Mouse (Mus musculus) MEL (cell line): ENCODE measurements around the gene S100b. TPM values are rescaled to one million over a fixed set of nuclear protein-coding genes. Genes with fewer than 3 reads are reported as not detected.

Experiments used
- DNase-seq: peaks from one replicate; pipeline ENCODE4 v3.0.0; 2011; ENCODE audit warnings: low read depth, low spot score
- H3K27ac ChIP-seq: 2 replicates; pipeline ENCODE4 v1.5.1; 2012; ENCODE audit warnings: low read depth, mild to moderate bottlenecking, control low read depth, low read length, moderate library complexity; ENCODE audit not compliant: control insufficient read depth
- H3K27me3 ChIP-seq, 2 experiments: fragments of 150-350 bp in 1 of 2; sonication (generic) in 1 of 2; 2 replicates each; pipeline ENCODE4 v1.6.1; 2012; ENCODE audit warnings: low read length in 2 of 2, mild to moderate bottlenecking in 2 of 2, improper control_type of control experiment in 1 of 2, moderate library complexity in 1 of 2; ENCODE audit not compliant: insufficient read depth in 2 of 2, control insufficient read depth in 1 of 2
- H3K36me3 ChIP-seq, 2 experiments: 2 replicates each; pipeline ENCODE4 v1.6.1; 2012 to 2014; ENCODE audit warnings: low read length in 2 of 2, improper control_type of control experiment in 1 of 2, inconsistent platforms in 1 of 2, mild to moderate bottlenecking in 1 of 2; ENCODE audit not compliant: insufficient read depth in 2 of 2, control insufficient read depth in 1 of 2
- H3K4me1 ChIP-seq, 2 experiments: fragments of 150-350 bp in 1 of 2; sonication (generic) in 1 of 2; 2 replicates each; pipeline ENCODE4 v1.6.1; 2012; ENCODE audit warnings: low read length in 2 of 2, improper control_type of control experiment in 1 of 2, mild to moderate bottlenecking in 1 of 2; ENCODE audit not compliant: insufficient read depth in 2 of 2, control insufficient read depth in 1 of 2
- H3K4me3 ChIP-seq, 2 experiments: fragments of 150-350 bp in 1 of 2; sonication (generic) in 1 of 2; 2 replicates each; pipeline ENCODE4 v1.5.1; 2012; ENCODE audit warnings: low read depth in 2 of 2, low read length in 2 of 2, mild to moderate bottlenecking in 2 of 2, moderate library complexity in 2 of 2, control low read depth in 1 of 2, improper control_type of control experiment in 1 of 2; ENCODE audit not compliant: control insufficient read depth in 1 of 2, insufficient read depth in 1 of 2
- H3K79me2 ChIP-seq: 2 replicates; pipeline ENCODE4 v1.6.1; 2012; ENCODE audit warnings: mild to moderate bottlenecking, low read length, moderate library complexity; ENCODE audit not compliant: control insufficient read depth, poor library complexity, insufficient read depth
- H3K9ac ChIP-seq: 2 replicates; pipeline ENCODE4 v1.6.1; 2012; ENCODE audit warnings: low read depth, mild to moderate bottlenecking, control low read depth, low read length, moderate library complexity; ENCODE audit not compliant: control insufficient read depth, poor library complexity, severe bottlenecking
- H3K9me3 ChIP-seq: fragments of 150-350 bp; sonication (generic); replicated peaks from 2 replicates; pipeline ENCODE4 v1.6.1; 2012; ENCODE audit warnings: mild to moderate bottlenecking, low read length, improper control_type of control experiment, moderate library complexity; ENCODE audit not compliant: insufficient read depth
- E2F4 ChIP-seq: IDR thresholded peaks from 2 replicates; pipeline ENCODE4 v1.6.1; 2011; ENCODE audit warnings: low read depth, low read length, improper control_type of control experiment, borderline replicate concordance
- ELF1 ChIP-seq: IDR thresholded peaks from 2 replicates; pipeline ENCODE4 v1.6.1; 2014; ENCODE audit warnings: low read depth, mild to moderate bottlenecking, inconsistent platforms, low read length, improper control_type of control experiment, moderate library complexity
- ETS1 ChIP-seq: IDR thresholded peaks from 2 replicates; pipeline ENCODE4 v1.6.1; 2012; ENCODE audit warnings: low read depth, mild to moderate bottlenecking, inconsistent platforms, low read length, improper control_type of control experiment, moderate library complexity
- GABPA ChIP-seq: IDR thresholded peaks from 2 replicates; pipeline ENCODE4 v1.6.1; 2012; ENCODE audit warnings: low read depth, mild to moderate bottlenecking, inconsistent platforms, low read length, improper control_type of control experiment, moderate library complexity
- GATA1 ChIP-seq: IDR thresholded peaks from 2 replicates; pipeline ENCODE4 v1.6.1; 2011; ENCODE audit warnings: low read depth, low read length, improper control_type of control experiment
- HCFC1 ChIP-seq: IDR thresholded peaks from 2 replicates; pipeline ENCODE4 v1.6.1; 2012; ENCODE audit warnings: low read depth, mild to moderate bottlenecking, inconsistent platforms, low read length, improper control_type of control experiment, moderate library complexity
- JUND ChIP-seq: IDR thresholded peaks from 2 replicates; pipeline ENCODE4 v1.6.1; 2011; ENCODE audit warnings: low read depth, mild to moderate bottlenecking, improper control_type of control experiment, low read length
- MAFK ChIP-seq: IDR thresholded peaks from 2 replicates; pipeline ENCODE4 v1.6.1; 2011; ENCODE audit warnings: low read depth, mild to moderate bottlenecking, low read length, improper control_type of control experiment, borderline replicate concordance
- MEF2A ChIP-seq: IDR thresholded peaks from 2 replicates; pipeline ENCODE4 v1.6.1; 2014; ENCODE audit warnings: low read depth, mild to moderate bottlenecking, inconsistent platforms, low read length, improper control_type of control experiment; ENCODE audit not compliant: poor library complexity, insufficient replicate concordance, severe bottlenecking; ENCODE audit errors: extremely low read depth
- MXI1 ChIP-seq: IDR thresholded peaks from 2 replicates; pipeline ENCODE4 v1.6.1; 2011; ENCODE audit warnings: mild to moderate bottlenecking, low read depth, low read length, improper control_type of control experiment
- POLR2AphosphoS2 ChIP-seq: IDR thresholded peaks from 2 replicates; pipeline ENCODE4 v1.6.1; 2011; ENCODE audit warnings: low read length, improper control_type of control experiment
- RAD21 ChIP-seq: IDR thresholded peaks from 2 replicates; pipeline ENCODE4 v1.6.1; 2011; ENCODE audit warnings: mild to moderate bottlenecking, low read depth, low read length, improper control_type of control experiment
- SIN3A ChIP-seq: IDR thresholded peaks from 2 replicates; pipeline ENCODE4 v1.6.1; 2012; ENCODE audit warnings: low read length, improper control_type of control experiment, inconsistent platforms
- TAL1 ChIP-seq: IDR thresholded peaks from 2 replicates; pipeline ENCODE4 v1.6.1; 2012; ENCODE audit warnings: mild to moderate bottlenecking, inconsistent platforms, low read length, moderate library complexity, mixed read lengths
- TBP ChIP-seq: IDR thresholded peaks from 2 replicates; pipeline ENCODE4 v1.8.0; 2011; ENCODE audit warnings: low read depth, low read length, improper control_type of control experiment
- TCF12 ChIP-seq: IDR thresholded peaks from 2 replicates; pipeline ENCODE4 v1.6.1; 2014; ENCODE audit warnings: low read depth, mild to moderate bottlenecking, inconsistent platforms, low read length, improper control_type of control experiment, moderate library complexity
- ZMIZ1 ChIP-seq: IDR thresholded peaks from 2 replicates; pipeline ENCODE4 v1.6.1; 2012; ENCODE audit warnings: low read depth, mild to moderate bottlenecking, inconsistent platforms, low read length, improper control_type of control experiment, moderate library complexity
- polyA plus RNA-seq, 2 experiments: library from polyadenylated mRNA; stranded (reverse) in 1 of 2; unstranded in 1 of 2; fragments of >175 nt in 1 of 2; fragments of >200 nt in 1 of 2; gene quantifications; 2 replicates each; pipeline versions ENCODE4 v1.2.1 to v1.2.4; 2012; ENCODE audit warnings: low replicate concordance in 2 of 2, low read depth in 1 of 2; ENCODE audit not compliant: insufficient read length in 2 of 2, insufficient read depth in 1 of 2, missing spikeins in 1 of 2
- total RNA-seq: library from RNA; depleted of rRNA; stranded (reverse); fragments of 300-350 nt; gene quantifications from 2 replicates; pipeline ENCODE4 v1.2.3, GENCODE M21; 2012

Gene S100b
- total and polyA plus RNA-seq, 3 experiments = not detected

DNA sequence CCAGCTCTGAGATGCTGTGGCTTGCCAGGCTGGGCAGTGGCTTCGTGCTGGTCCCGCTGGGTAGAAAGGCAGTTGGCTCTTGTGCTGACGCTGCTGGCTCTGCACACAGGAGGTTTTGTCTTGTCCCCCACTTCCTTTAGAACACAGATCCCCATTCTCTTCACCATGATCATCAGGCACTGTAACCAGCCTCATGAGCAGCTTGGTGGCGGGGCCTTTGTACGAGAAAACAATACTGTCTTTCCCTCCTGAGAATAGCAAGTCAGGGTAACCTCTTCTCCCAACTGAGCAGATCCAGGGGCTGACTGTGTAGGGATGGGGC lies 5.0 kb upstream of the S100b start:
- H3K4me1 ChIP-seq = no peaks in the 10 kb centered on the region
- no peak for DNase-seq
- H3K27me3 ChIP-seq = peaks cover 0 to 2% of the 10 kb centered on the region in 2 experiments; a peak in 2 of 4 replicates
- H3K9me3 ChIP-seq = no peaks in the 10 kb centered on the region
- H3K27ac ChIP-seq = no peak overlapping the region
- no peaks in the 10 kb centered on the region for H3K79me2 ChIP-seq
- H3K9ac ChIP-seq = no peak overlapping the region
- no peak for TF ChIP-seq TAL1
- no peak for TF ChIP-seq ELF1
- no peak for TF ChIP-seq E2F4
- no peak for TF ChIP-seq TBP
- no peak for TF ChIP-seq GABPA
- no peak for TF ChIP-seq ZMIZ1
- TF ChIP-seq GATA1 = no peak
- no peak for TF ChIP-seq ETS1
- TF ChIP-seq JUND = no peak
- no peak for TF ChIP-seq TCF12
- no peak for TF ChIP-seq HCFC1
- no peak for TF ChIP-seq RAD21
- H3K4me3 ChIP-seq = no peak overlapping the region
- no peaks in the 10 kb centered on the region for H3K36me3 ChIP-seq

DNA sequence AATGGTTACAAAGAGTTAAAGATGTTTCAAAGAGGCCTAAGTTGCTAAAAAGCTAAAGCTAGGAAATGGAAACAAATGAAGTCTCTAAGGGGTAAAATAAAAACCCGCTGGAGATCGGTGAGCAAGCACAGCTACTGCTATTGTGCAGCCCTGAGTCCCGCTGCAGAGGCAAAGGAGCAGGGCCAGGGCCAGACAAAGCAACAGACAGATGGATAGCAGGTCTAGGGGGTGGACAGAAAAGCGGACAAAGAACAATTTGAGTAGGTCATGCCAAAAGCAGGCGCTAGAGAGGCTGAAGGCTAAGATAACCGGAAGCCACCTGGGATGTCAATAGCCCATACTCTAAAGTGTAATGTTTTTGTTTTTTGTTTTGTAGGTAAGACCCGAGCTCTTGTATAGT lies 2.8 kb upstream of the S100b start:
- no peak overlapping the region for H3K4me3 ChIP-seq
- H3K79me2 ChIP-seq = no peaks in the 10 kb centered on the region
- H3K4me1 ChIP-seq = no peaks in the 10 kb centered on the region
- no peak overlapping the region for H3K9ac ChIP-seq
- H3K36me3 ChIP-seq = no peaks in the 10 kb centered on the region
- H3K27ac ChIP-seq = no peak overlapping the region
- no peak for DNase-seq
- TF ChIP-seq POLR2AphosphoS2 = no peak
- TF ChIP-seq MAFK = no peak
- no peak for TF ChIP-seq MXI1
- TF ChIP-seq MEF2A = no peak
- no peak for TF ChIP-seq SIN3A
- no peak for TF ChIP-seq ETS1
- H3K27me3 ChIP-seq = peaks cover 0 to 1% of the 10 kb centered on the region in 2 experiments; a peak in 2 of 4 replicates
- no peaks in the 10 kb centered on the region for H3K9me3 ChIP-seq
